Mouse (Mus musculus) embryonic facial prominence, embryonic 11.5 days (tissue): ENCODE measurements around the gene 1700102P08Rik. TPM values are rescaled to one million over a fixed set of nuclear protein-coding genes. Genes with fewer than 3 reads are reported as not detected.
A peak's percentile ranks its signal among the peaks of the same experiment; 100 is the strongest.

ENCODE experiments used
- ATAC-seq: fragments of 200-750 bp; cut with Nextera tagmentation; replicated peaks from 2 replicates; pipeline ENCODE4 v1.8.0; 2017; ENCODE audit warnings: low read depth; ENCODE audit not compliant: insufficient number of reproducible peaks, low FRiP score, low TSS enrichment
- DNase-seq: peaks from one replicate; pipeline ENCODE4 v3.0.0-alpha.2; 2015; ENCODE audit warnings: low spot score
- H3K27ac ChIP-seq: fragments of 300-500 bp; sonication (generic); replicated peaks from 2 replicates; pipeline ENCODE4 v1.5.1; 2014; ENCODE audit warnings: mild to moderate bottlenecking, low read depth, low read length, control low read depth
- H3K27me3 ChIP-seq: fragments of 300-500 bp; sonication (generic); 2 replicates; pipeline ENCODE4 v1.6.1; 2014; ENCODE audit warnings: mild to moderate bottlenecking, low read length, moderate library complexity, mixed read lengths; ENCODE audit not compliant: control insufficient read depth, insufficient read depth
- H3K36me3 ChIP-seq: fragments of 300-500 bp; sonication (generic); replicated peaks from 2 replicates; pipeline ENCODE4 v1.6.1; 2014; ENCODE audit warnings: low read depth, mild to moderate bottlenecking, low read length, moderate library complexity, mixed read lengths; ENCODE audit not compliant: control insufficient read depth, insufficient read depth
- H3K4me1 ChIP-seq: fragments of 300-500 bp; sonication (generic); 2 replicates; pipeline ENCODE4 v1.6.1; 2014; ENCODE audit warnings: low read length, mixed read lengths; ENCODE audit not compliant: control insufficient read depth, insufficient read depth
- H3K4me2 ChIP-seq: fragments of 300-500 bp; sonication (generic); 2 replicates; pipeline ENCODE4 v1.6.1; 2014; ENCODE audit warnings: low read depth, mild to moderate bottlenecking, control low read depth, low read length, moderate library complexity
- H3K4me3 ChIP-seq: fragments of 300-500 bp; sonication (generic); 2 replicates; pipeline ENCODE4 v1.5.1; 2014; ENCODE audit warnings: low read depth, low read length, control low read depth
- H3K9ac ChIP-seq: fragments of 300-500 bp; sonication (generic); replicated peaks from 2 replicates; pipeline ENCODE4 v1.6.1; 2014; ENCODE audit warnings: mild to moderate bottlenecking, control low read depth, low read length
- H3K9me3 ChIP-seq: fragments of 300-500 bp; sonication (generic); replicated peaks from 2 replicates; pipeline ENCODE4 v1.6.1; 2016; ENCODE audit warnings: mild to moderate bottlenecking, low read length, inconsistent platforms, mixed read lengths; ENCODE audit not compliant: control insufficient read depth
- WGBS: fragments of 180-500 bp; shearing (Covaris S2); extraction: QIAGEN DNeasy Blood & Tissue Kit; methylation state at CpG from one replicate; pipeline ENCODE4 v1.1.7; 2014; 5-methylcytosine and 5-hydroxymethylcytosine counted together
- polyA plus RNA-seq: library from polyadenylated mRNA; unstranded; fragments of >200 nt; fragmentation: Nextera tagmentation; extraction: Ambion mirVana; gene quantifications from 2 replicates; pipeline ENCODE4 v1.2.1, GENCODE M21; 2014

1700102P08Rik gene
- polyA plus RNA-seq, 1 experiment from 2014 or later: 0.76 TPM

DNA sequence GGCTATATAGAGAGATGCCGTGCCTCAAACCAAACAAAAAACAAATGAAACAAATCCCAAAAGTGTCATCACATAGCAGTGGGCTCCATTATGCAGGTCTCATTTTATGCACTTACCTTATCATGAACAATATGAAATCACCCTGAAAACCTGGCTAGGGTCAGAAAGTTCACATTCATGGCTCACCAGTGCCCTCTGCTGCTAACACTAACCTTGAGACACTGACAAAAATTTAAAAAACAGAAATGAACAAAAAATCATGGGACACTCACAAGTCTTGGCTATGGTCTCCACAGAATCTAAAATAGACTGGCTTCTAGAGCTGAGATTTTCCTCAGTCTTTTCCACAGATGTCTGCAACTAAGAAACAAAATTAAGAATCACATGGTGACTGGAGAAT lies 19.6 kb downstream of the 1700102P08Rik start:
- no peak overlapping the region for H3K27ac ChIP-seq
- H3K27me3 ChIP-seq: no peaks in the 10 kb centered on the region
- no peak overlapping the region for H3K9ac ChIP-seq
- no peak overlapping the region for H3K4me2 ChIP-seq
- H3K4me1 ChIP-seq: no peaks in the 10 kb centered on the region
- DNase-seq (peak; percentile 27), ATAC-seq (no peak)
- no peak overlapping the region for H3K4me3 ChIP-seq
- WGBS: 61% methylated on average over 1 of the region's 1 CpGs
- H3K9me3 ChIP-seq: no peaks in the 10 kb centered on the region
- H3K36me3 ChIP-seq: no peaks in the 10 kb centered on the region

DNA sequence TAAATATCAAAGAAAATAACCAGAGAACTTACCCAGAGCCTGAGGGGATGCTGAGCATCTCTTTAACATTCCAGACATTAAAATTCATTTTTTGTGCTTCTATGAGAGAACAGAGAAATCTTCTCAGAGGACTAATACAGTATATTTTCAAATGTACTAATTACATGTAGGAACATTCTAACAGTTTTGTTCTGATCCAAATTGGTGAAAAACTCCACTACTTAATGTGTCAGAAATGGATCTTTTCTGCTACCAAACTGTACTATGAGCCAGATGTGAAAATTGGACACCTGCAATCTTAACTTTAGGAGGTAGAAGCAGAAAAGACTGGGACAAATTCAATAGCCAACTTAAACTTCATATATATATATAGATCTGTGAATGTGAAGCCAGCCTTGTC lies 35.8 kb downstream of the 1700102P08Rik start, which contains the start of gene Ccdc36:
TSS of gene Ccdc36 (minus strand) at position 101 of the 400 bp plus-strand sequence.
- Histone ChIP-seq H3K36me3 (no peaks in the 10 kb centered on the region), H3K9me3 (no peaks in the 10 kb centered on the region), H3K27ac (no peak within 1 kb of the TSS), H3K4me1 (no peaks in the 10 kb centered on the region), H3K4me2 (no peak within 1 kb of the TSS), H3K27me3 (no peaks in the 10 kb centered on the region), H3K4me3 (no peak within 1 kb of the TSS), H3K9ac (no peak within 1 kb of the TSS)
- DNase-seq: no peak
- ATAC-seq: no peak

DNA sequence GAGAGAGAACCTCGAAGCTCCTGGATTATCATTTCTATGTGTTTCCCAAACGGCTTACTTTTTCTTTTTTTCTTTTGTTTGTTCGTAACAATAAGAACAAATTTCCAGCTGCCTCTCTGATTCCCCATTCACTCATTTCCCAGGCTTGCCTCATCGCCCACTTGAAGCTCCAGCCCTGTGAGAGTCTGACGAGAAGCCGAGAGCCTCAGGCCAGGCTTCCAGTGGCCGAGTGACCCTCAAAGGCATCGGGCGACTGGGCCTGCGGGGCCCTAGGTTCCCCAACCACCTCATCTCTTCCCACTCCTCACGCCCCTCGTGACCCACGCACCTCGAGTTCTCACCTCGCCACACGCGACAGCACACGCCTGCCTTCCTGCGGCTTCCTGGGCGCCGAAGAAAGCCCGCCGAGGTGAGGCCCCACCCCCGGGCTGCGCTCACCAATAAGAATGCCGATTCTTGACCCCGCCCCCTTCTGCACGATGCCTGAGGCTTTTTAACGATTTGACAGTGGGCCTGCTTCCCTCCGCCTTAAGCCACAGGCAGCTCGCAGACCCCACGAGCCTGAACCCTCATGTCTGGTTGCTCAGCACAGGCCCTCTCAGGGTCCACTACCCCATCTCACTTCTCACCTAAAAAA lies 38.9 kb downstream of the 1700102P08Rik start:
- Histone ChIP-seq H3K36me3 (no peaks in the 10 kb centered on the region), H3K4me2 (peak overlapping the region; percentile 32), H3K27me3 (no peaks in the 10 kb centered on the region), H3K4me1 (no peaks in the 10 kb centered on the region), H3K4me3 (0 out of 2 replicates have a peak overlapping the region, but pooled peaks have one; percentile 8), H3K9me3 (no peaks in the 10 kb centered on the region), H3K9ac (no peak overlapping the region), H3K27ac (no peak overlapping the region)
- 51% methylated on average over 32 of the region's 32 CpGs for WGBS
- ATAC-seq: no peak
- DNase-seq: peak; percentile 53

DNA sequence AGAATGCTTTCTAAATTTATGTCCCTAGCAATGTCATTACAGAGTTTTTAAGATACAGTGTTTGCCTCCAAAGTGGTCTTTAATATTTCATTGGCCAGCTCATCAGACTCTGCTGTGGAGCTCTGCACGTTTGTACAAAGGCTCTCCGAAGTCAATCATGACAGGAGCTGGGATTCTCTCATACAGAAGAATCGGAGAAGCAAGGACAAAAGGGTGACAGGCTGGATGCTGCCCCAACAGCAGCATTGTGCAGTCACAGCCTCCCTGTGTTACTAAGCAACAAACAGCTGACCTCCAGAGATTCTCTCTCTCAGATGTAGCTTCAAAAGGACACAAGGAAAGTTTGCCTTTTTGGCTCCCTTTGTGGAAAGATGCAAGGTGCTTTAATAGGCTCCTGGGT lies 43.6 kb downstream of the 1700102P08Rik start, which contains the start of gene BC048562:
TSS of gene BC048562 (plus strand) at position 301 of the 400 bp plus-strand sequence.
- ATAC-seq: no peak
- H3K9ac ChIP-seq: no peak within 1 kb of the TSS
- 66% methylated on average over 3 of the region's 3 CpGs for WGBS
- H3K27ac ChIP-seq: no peak within 1 kb of the TSS
- no peaks in the 10 kb centered on the region for H3K27me3 ChIP-seq
- no peaks in the 10 kb centered on the region for H3K9me3 ChIP-seq
- no peak for DNase-seq
- H3K4me1 ChIP-seq: no peaks in the 10 kb centered on the region
- H3K36me3 ChIP-seq: no peaks in the 10 kb centered on the region
- H3K4me2 ChIP-seq: no peak within 1 kb of the TSS
- H3K4me3 ChIP-seq: no peak within 1 kb of the TSS

DNA sequence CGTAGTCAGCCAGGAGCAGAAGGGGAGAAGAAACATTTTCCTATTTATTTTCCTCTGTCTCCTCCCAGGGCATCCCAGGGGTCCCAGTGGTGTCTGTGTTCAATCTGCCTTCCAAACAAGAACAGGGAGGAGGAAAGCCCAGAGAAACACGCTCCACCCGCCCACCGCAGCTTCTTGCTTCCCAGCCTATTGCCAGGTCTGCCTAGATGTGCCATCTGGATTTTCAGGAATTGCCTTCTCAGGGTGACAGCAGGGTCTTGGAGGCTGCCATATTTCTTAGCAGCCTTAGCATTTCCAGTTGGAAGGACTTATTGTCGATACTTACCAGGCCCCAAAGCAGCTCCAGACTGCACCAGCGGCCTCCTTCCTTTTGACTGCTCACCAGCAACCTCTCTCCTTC lies 46.6 kb downstream of the 1700102P08Rik start:
- Histone ChIP-seq H3K4me3 (no peak overlapping the region), H3K9me3 (no peaks in the 10 kb centered on the region), H3K27ac (no peak overlapping the region), H3K4me2 (no peak overlapping the region), H3K9ac (no peak overlapping the region), H3K36me3 (no peaks in the 10 kb centered on the region), H3K27me3 (no peaks in the 10 kb centered on the region), H3K4me1 (no peaks in the 10 kb centered on the region)
- no peak for ATAC-seq
- DNase-seq: no peak
- 82% methylated on average over 6 of the region's 6 CpGs for WGBS

DNA sequence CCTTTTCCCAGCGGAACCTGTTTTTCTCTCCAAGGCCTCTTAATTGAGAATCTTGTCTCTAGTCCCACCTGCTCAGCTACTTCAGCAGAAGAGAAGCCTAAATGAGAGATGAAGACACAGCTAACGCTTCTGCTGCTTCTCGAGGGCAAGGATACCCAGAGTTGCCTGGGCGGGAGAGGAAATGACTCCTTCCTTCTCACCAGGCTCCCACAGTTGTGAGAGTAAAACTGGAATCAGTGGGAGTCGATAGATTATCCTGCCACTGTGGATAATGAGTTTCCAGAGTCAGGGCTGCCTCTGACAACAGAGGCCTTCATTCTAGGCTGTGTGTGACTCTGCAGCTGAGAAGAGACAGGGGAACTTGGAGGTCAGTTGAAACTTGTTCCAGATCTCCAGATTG lies 47.9 kb downstream of the 1700102P08Rik start:
- no peak overlapping the region for H3K4me3 ChIP-seq
- no peak overlapping the region for H3K4me2 ChIP-seq
- H3K36me3 ChIP-seq: no peaks in the 10 kb centered on the region
- H3K9me3 ChIP-seq: no peaks in the 10 kb centered on the region
- H3K4me1 ChIP-seq: no peaks in the 10 kb centered on the region
- H3K27ac ChIP-seq: no peak overlapping the region
- DNase-seq (no peak), ATAC-seq (no peak)
- H3K27me3 ChIP-seq: no peaks in the 10 kb centered on the region
- 79% methylated on average over 5 of the region's 5 CpGs for WGBS
- H3K9ac ChIP-seq: no peak overlapping the region

DNA sequence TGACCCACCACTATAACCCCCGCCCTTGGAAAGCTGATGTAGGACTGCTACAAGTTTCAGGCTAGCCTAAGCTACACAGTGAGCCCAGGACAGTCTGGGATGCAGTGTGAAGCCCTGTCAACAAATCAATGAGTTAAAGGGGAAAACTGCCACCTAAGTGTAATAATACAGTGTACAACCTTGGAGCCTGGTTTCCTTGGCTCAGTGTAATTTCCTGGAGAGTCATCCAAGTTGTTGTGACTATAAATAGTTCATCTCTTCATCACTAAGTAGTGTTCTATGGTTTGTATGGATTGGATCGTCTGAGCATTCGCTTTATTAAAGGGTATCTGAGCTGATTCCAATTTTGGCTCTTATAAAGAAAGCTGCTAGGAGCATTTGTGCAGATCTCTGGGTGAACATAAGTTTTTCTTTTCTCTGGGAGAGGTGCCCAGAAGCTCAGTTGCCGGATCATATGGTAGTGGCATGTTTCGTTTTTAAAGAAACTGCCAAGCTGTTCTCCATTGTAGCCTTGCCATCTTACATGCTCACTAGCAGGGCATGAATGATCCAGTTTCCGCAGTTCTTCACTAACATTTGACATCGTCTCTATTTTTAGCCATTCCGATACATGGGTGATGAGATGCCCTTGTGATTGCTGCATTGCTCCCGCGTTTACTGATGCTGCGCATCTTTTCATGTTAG lies 48.8 kb downstream of the 1700102P08Rik start:
- no peaks in the 10 kb centered on the region for H3K4me1 ChIP-seq
- no peak for DNase-seq
- no peak for ATAC-seq
- no peak overlapping the region for H3K9ac ChIP-seq
- H3K4me2 ChIP-seq: no peak overlapping the region
- H3K27ac ChIP-seq: no peak overlapping the region
- WGBS: 89% methylated on average over 11 of the region's 11 CpGs
- no peaks in the 10 kb centered on the region for H3K9me3 ChIP-seq
- no peaks in the 10 kb centered on the region for H3K36me3 ChIP-seq
- H3K27me3 ChIP-seq: no peaks in the 10 kb centered on the region
- H3K4me3 ChIP-seq: no peak overlapping the region

DNA sequence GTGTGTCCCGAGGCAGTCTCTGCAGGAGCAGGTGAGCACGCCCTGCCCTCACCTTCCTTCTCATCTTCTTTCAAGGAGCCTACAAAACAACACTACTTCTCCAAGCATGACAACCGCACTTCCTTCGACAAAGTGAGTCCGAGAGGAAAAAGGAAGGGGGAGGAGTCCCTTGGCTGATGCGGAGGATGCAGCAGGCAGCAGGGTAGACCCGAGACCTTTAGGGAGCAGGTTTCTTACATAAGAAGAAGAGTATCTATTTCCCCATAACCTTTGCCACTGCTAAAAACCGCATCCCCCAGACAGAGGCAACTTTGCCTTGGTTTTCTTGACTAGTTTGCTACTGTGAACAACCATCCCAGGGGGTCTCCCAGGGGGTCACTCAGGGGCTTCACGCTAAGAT lies 52.5 kb downstream of the 1700102P08Rik start:
- Histone ChIP-seq H3K36me3 (no peaks in the 10 kb centered on the region), H3K4me3 (no peak overlapping the region), H3K27me3 (no peaks in the 10 kb centered on the region), H3K4me2 (no peak overlapping the region), H3K4me1 (peaks cover 3% of the 10 kb centered on the region; the same call in 1 of the 2 replicates), H3K9ac (no peak overlapping the region), H3K27ac (no peak overlapping the region), H3K9me3 (no peaks in the 10 kb centered on the region)
- 60% methylated on average over 9 of the region's 9 CpGs for WGBS
- no peak for ATAC-seq
- no peak for DNase-seq
